Mouse (Mus musculus) gastrocnemius, postnatal 25 days (tissue): ENCODE data around the gene 9430097D07Rik. TPM values are rescaled to one million over a fixed set of nuclear protein-coding genes. Genes with fewer than 3 reads are reported as not detected.

Experiments used
- DNase-seq: peaks from one replicate; pipeline ENCODE4 v3.0.0; 2022
- total RNA-seq, 2 experiments: library from RNA; stranded (reverse); gene quantifications; 1 replicate in 1 of 2; 2 replicates in 1 of 2; pipeline ENCODE4 v1.2.3; 2021

Gene 9430097D07Rik
- total RNA-seq, 2 experiments from 2014 or later: not detected

- no peak for DNase-seq
Measured at GRCm38 (mm10) chr2:32597248-32597647, 21.8 kb upstream of the 9430097D07Rik start.

GRCm38 (mm10) chr2:32596725-32597124 is 21.2 kb upstream of the 9430097D07Rik start:
- peak; percentile 48 for DNase-seq

- no peak for DNase-seq
Measured at GRCm38 (mm10) chr2:32591249-32591648, 15.8 kb upstream of the 9430097D07Rik start.

GRCm38 (mm10) chr2:32590224-32590623 is 14.7 kb upstream of the 9430097D07Rik start:
- peak; percentile 72 for DNase-seq

- DNase-seq: no peak
Measured at GRCm38 (mm10) chr2:32589213-32589795, 13.8 kb upstream of the 9430097D07Rik start.

GRCm38 (mm10) chr2:32587731-32588321 is 12.3 kb upstream of the 9430097D07Rik start:
- peak; percentile 60 for DNase-seq

- peak; percentile 95 for DNase-seq
Measured at GRCm38 (mm10) chr2:32586871-32587351, 11.4 kb upstream of the 9430097D07Rik start, which contains the start of gene St6galnac4. Gene St6galnac4, plus strand, starts transcription at chr2:32587095.

- no peak for DNase-seq
Measured at GRCm38 (mm10) chr2:32585149-32585714, 9.7 kb upstream of the 9430097D07Rik start.

GRCm38 (mm10) chr2:32582830-32583799 is 7.6 kb upstream of the 9430097D07Rik start:
- peak; percentile 61 for DNase-seq

- DNase-seq: no peak
Measured at GRCm38 (mm10) chr2:32581450-32582095, 6.1 kb upstream of the 9430097D07Rik start.

GRCm38 (mm10) chr2:32578146-32579046 is 2.9 kb upstream of the 9430097D07Rik start:
- DNase-seq: no peak

GRCm38 (mm10) chr2:32576532-32576931 is 1.0 kb upstream of the 9430097D07Rik start:
- DNase-seq: no peak

GRCm38 (mm10) chr2:32574901-32575585 is 441 bp downstream of the 9430097D07Rik start:
- no peak for DNase-seq

- no peak for DNase-seq
Measured at GRCm38 (mm10) chr2:32574497-32574896, 987 bp downstream of the 9430097D07Rik start, which contains the start of gene Pip5kl1. Gene Pip5kl1, plus strand, starts transcription at chr2:32574797.

GRCm38 (mm10) chr2:32572196-32572595 is 3.3 kb downstream of the 9430097D07Rik start:
- no peak for DNase-seq

GRCm38 (mm10) chr2:32570698-32571494 is 4.6 kb downstream of the 9430097D07Rik start, which contains the start of gene Dpm2:
Gene Dpm2, plus strand, starts transcription at chr2:32570858.
- DNase-seq: peak; percentile 89

- DNase-seq: no peak
Measured at GRCm38 (mm10) chr2:32568941-32569340, 6.5 kb downstream of the 9430097D07Rik start.

- peak; percentile 52 for DNase-seq
Measured at GRCm38 (mm10) chr2:32568149-32568548, 7.3 kb downstream of the 9430097D07Rik start.

GRCm38 (mm10) chr2:32566536-32567063 is 8.9 kb downstream of the 9430097D07Rik start:
- peak; percentile 54 for DNase-seq
